Mouse (Mus musculus) stomach, postnatal 0 days (tissue): Measurements from ENCODE around the gene Vps53. TPM values are rescaled to one million over a fixed set of nuclear protein-coding genes. Genes with fewer than 3 reads are reported as not detected.

ENCODE experiments used
- ATAC-seq: fragments of 200-750 bp; cut with Nextera tagmentation; 2 replicates; pipeline ENCODE4 v1.8.0; 2017; ENCODE audit not compliant: low FRiP score, low TSS enrichment
- DNase-seq: peaks from one replicate; pipeline ENCODE4 v3.0.0-alpha.2; 2016; ENCODE audit warnings: low spot score
- H3K27ac ChIP-seq: fragments of 300-500 bp; sonication (generic); replicated peaks from 2 replicates; pipeline ENCODE4 v1.5.1; 2014; ENCODE audit warnings: mild to moderate bottlenecking, control low read depth
- H3K27me3 ChIP-seq: fragments of 300-500 bp; sonication (generic); 2 replicates; pipeline ENCODE4 v1.6.1; 2014; ENCODE audit warnings: low read length; ENCODE audit not compliant: control insufficient read depth, insufficient read depth
- H3K36me3 ChIP-seq: fragments of 300-500 bp; sonication (generic); 2 replicates; pipeline ENCODE4 v1.6.1; 2014; ENCODE audit warnings: low read length, mixed read lengths; ENCODE audit not compliant: control insufficient read depth, insufficient read depth
- H3K4me1 ChIP-seq: fragments of 300-500 bp; sonication (generic); replicated peaks from 2 replicates; pipeline ENCODE4 v1.6.1; 2014; ENCODE audit warnings: antibody characterized with exemption; ENCODE audit not compliant: control insufficient read depth, insufficient read depth
- H3K4me2 ChIP-seq: fragments of 300-500 bp; sonication (generic); replicated peaks from 2 replicates; pipeline ENCODE4 v1.6.1; 2014; ENCODE audit warnings: low read depth, mild to moderate bottlenecking, control low read depth, moderate library complexity
- H3K4me3 ChIP-seq: fragments of 300-500 bp; sonication (generic); 2 replicates; pipeline ENCODE4 v1.5.1; 2014; ENCODE audit warnings: low read depth, low read length, control low read depth
- H3K9ac ChIP-seq: fragments of 300-500 bp; sonication (generic); 2 replicates; pipeline ENCODE4 v1.6.1; 2014; ENCODE audit warnings: mild to moderate bottlenecking, low read length, control low read depth, mixed read lengths
- H3K9me3 ChIP-seq: fragments of 300-500 bp; sonication (generic); 2 replicates; pipeline ENCODE4 v1.6.1; 2016; ENCODE audit warnings: low read length; ENCODE audit not compliant: control insufficient read depth
- CTCF ChIP-seq: IDR thresholded peaks from 2 replicates; pipeline ENCODE4 v1.5.1; 2016; ENCODE audit warnings: antibody characterized with exemption, low read depth, mild to moderate bottlenecking, moderate library complexity
- EP300 ChIP-seq: optimal IDR thresholded peaks from 2 replicates; pipeline ENCODE3; 2016; ENCODE audit warnings: antibody characterized with exemption
- WGBS: fragments of 180-500 bp; shearing (Covaris S2); extraction: QIAGEN DNeasy Blood & Tissue Kit; methylation state at CpG from one replicate; pipeline ENCODE4 v1.1.7; 2014; 5-methylcytosine and 5-hydroxymethylcytosine counted together
- polyA plus RNA-seq: library from polyadenylated mRNA; unstranded; fragments of >200 nt; fragmentation: Nextera tagmentation; extraction: Ambion mirVana; gene quantifications from 2 replicates; pipeline ENCODE4 v1.2.1, GENCODE M21; 2015

Vps53 gene
- polyA plus RNA-seq, 1 experiment from 2014 or later, result 42.9 TPM

DNA sequence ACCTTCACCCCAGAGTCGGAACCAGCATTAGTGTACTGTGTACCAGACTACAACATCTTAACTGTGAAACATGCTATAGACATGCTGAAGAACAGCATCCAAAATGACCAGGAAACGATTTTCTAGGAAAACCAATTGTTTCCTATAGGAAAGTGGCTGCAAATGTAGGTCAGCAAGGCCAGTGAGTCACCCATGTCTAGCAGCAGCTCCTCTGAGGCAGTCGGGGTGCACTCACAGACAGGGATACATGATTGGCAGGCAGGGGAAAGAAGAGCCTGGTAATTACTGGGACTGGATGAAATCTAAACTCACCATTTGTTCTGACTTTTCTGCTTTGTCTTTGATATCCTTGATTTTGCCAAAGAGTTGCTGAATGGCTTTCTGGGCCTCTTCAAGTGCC, 41.5 kb downstream of the Vps53 start:
- H3K36me3 ChIP-seq, result peaks cover 13% of the 10 kb centered on the region
- H3K4me1 ChIP-seq, result no peaks in the 10 kb centered on the region
- H3K9me3 ChIP-seq, result no peaks in the 10 kb centered on the region
- H3K27ac ChIP-seq, result no peak overlapping the region
- H3K9ac ChIP-seq, result no peak overlapping the region
- H3K4me3 ChIP-seq, result no peak overlapping the region
- TF ChIP-seq EP300 (no peak), CTCF (no peak)
- ATAC-seq, result no peak
- H3K4me2 ChIP-seq, result no peak overlapping the region
- 77% methylated on average over 3 of the region's 3 CpGs for WGBS
- no peak for DNase-seq
- no peaks in the 10 kb centered on the region for H3K27me3 ChIP-seq

DNA sequence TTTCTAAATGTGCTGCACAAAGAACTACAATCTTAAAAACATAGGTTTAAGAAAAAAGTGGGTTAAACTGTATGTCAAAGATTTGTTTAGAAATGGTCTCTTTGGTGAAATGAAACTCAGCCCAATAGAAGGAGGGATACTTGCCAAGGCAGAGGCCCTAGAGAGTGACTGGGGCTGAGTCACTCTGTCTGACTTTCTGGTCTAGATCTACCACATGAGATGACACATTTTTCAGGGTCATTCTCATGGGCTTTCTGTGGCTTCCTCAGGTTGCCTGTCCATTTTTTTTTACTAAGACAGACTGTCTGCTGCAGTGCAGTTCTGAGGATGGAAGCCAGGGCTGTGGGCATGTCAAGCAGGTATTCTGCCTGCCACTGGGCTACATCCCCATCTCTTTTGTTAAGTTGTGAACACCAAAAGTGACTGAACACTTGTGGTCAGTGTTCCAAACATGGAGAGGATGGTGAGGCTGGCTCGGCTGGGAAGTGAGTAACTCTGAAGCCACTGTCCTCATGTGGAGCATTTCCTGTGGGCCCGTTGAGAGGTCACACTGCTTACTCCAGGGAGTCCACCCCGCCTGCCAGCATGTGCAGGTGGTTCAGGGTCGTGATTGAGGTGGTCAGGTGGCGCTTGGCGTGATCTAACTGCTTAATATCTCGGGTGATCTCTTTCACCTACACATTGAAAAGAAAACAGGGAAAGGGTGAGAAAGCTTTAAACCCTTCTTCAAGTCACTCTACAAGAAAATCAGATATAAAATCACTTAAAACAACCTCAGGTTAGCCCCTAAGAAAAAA, 43.6 kb downstream of the Vps53 start:
- Histone ChIP-seq H3K9ac (no peak overlapping the region), H3K9me3 (no peaks in the 10 kb centered on the region), H3K4me1 (no peaks in the 10 kb centered on the region), H3K4me2 (no peak overlapping the region), H3K36me3 (peaks cover 11% of the 10 kb centered on the region), H3K4me3 (no peak overlapping the region), H3K27ac (no peak overlapping the region), H3K27me3 (no peaks in the 10 kb centered on the region)
- TF ChIP-seq CTCF (no peak), EP300 (no peak)
- DNase-seq, result no peak
- ATAC-seq, result no peak
- 80% methylated on average over 7 of the region's 7 CpGs for WGBS

DNA sequence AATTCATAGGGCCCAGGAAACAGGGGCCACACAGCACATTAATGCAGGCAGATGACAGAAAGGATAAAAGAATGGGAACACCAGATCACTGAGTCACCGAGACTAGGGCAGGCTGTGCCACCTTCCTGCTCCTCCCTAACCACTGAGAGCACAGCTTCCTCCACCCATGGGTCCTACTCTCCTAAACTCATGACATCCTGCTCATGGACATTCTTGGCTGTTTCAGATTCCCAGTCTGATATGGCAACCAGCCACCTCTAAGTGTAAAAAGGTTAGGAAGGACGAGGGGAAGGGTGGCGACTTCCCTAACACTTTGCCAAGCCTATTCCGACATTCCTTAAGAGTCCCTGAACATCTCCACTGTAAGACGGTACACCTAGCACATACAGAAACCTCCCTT, 48.6 kb downstream of the Vps53 start:
- ATAC-seq, result no peak
- H3K9ac ChIP-seq, result no peak overlapping the region
- H3K4me2 ChIP-seq, result no peak overlapping the region
- H3K9me3 ChIP-seq, result no peaks in the 10 kb centered on the region
- no peak overlapping the region for H3K27ac ChIP-seq
- WGBS, result 57% methylated on average over 5 of the region's 5 CpGs
- TF ChIP-seq CTCF, result no peak
- no peak for TF ChIP-seq EP300
- H3K4me1 ChIP-seq, result no peaks in the 10 kb centered on the region
- H3K36me3 ChIP-seq, result peaks cover 11% of the 10 kb centered on the region
- no peaks in the 10 kb centered on the region for H3K27me3 ChIP-seq
- H3K4me3 ChIP-seq, result no peak overlapping the region
- DNase-seq, result no peak

DNA sequence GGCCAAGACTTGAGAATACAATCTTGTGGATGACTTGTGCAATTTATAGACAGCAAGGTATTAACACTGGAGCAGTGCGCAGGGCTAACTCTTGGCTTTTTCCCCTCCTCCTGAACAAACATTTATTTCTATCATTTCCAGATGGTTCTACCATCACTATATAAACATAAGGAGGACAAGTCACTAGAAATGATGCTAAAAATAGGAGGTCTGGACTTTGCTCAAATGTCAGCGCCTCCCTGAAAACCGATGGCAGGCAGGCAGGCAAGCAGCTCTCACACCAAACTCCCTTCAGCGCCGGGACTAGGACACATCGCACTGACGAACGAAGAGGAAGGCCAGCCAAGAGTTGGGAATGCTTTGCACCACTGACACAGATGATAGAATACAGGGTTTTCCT, 54.1 kb downstream of the Vps53 start:
- Histone ChIP-seq H3K4me2 (no peak overlapping the region), H3K27ac (peak overlapping the region; percentile 73), H3K9me3 (no peaks in the 10 kb centered on the region), H3K4me1 (no peaks in the 10 kb centered on the region), H3K4me3 (no peak overlapping the region), H3K36me3 (no peaks in the 10 kb centered on the region), H3K27me3 (no peaks in the 10 kb centered on the region), H3K9ac (no peak overlapping the region)
- DNase-seq, result peak; percentile 30
- peak; percentile 35; the same call in 1 of the 2 replicates for ATAC-seq
- no peak for TF ChIP-seq CTCF
- WGBS, result 15% methylated on average over 8 of the region's 8 CpGs

DNA sequence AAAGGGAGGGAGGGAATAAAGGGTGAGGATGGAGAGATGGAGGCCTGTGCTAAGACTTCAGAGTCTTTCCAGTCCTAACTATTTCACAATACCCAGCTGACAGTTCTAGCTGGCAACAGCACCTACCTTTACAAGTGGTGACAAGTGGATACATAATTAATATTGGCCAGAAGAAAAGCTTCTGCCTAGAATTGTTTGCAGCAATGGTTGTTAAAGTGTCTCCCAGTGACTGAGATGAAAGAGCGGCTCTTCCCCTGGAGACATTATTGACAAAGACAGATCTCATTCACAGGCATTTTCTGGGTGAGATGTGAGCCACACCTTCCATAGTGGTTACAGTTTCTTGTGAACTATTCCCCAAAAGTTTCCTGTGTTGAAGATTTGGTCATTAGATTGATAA, 55.9 kb downstream of the Vps53 start:
- WGBS, result 85% methylated on average over 1 of the region's 1 CpGs

DNA sequence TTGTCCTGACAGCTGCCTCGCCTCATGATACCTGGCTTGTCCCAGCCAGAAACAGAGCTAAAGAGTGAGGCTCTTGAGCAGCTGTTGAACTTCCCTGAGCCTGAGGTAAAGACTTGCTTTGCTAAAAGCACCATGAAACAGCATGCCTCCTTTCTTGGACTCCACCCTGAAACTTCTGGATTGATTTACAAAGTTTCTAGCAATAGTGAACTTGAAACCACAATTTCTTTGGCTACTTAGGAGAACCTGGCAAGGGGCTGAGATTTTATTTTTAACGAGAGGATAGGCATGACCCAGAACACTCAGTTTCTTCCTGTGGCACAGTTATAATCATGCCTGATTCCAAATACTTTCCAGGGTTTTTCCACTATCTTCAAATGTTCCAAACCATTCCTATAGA, 56.9 kb downstream of the Vps53 start:
- TF ChIP-seq CTCF (no peak), EP300 (no peak)
- Histone ChIP-seq H3K9me3 (no peaks in the 10 kb centered on the region), H3K36me3 (no peaks in the 10 kb centered on the region), H3K4me3 (no peak overlapping the region), H3K9ac (no peak overlapping the region), H3K4me1 (no peaks in the 10 kb centered on the region), H3K4me2 (no peak overlapping the region), H3K27me3 (no peaks in the 10 kb centered on the region), H3K27ac (no peak overlapping the region)
- WGBS, result 85% methylated on average over 2 of the region's 2 CpGs
- DNase-seq (no peak), ATAC-seq (no peak)

More for the DNA sequence above, 55.9 kb downstream of the Vps53 start:
- H3K4me2 ChIP-seq, result no peak overlapping the region
- no peaks in the 10 kb centered on the region for H3K4me1 ChIP-seq
- H3K9ac ChIP-seq, result no peak overlapping the region
- ATAC-seq (no peak), DNase-seq (no peak)
- H3K4me3 ChIP-seq, result no peak overlapping the region
- H3K27me3 ChIP-seq, result no peaks in the 10 kb centered on the region
- H3K27ac ChIP-seq, result no peak overlapping the region
- TF ChIP-seq EP300, result no peak
- TF ChIP-seq CTCF, result no peak
- H3K36me3 ChIP-seq, result no peaks in the 10 kb centered on the region
- no peaks in the 10 kb centered on the region for H3K9me3 ChIP-seq
